Mouse (Mus musculus) left cerebral cortex, adult 18-20 months (tissue): ENCODE data around the gene Hkdc1. TPM values are rescaled to one million over a fixed set of nuclear protein-coding genes. Genes with fewer than 3 reads are reported as not detected.

ENCODE experiments used
- total RNA-seq, 2 experiments: library from RNA; stranded (reverse); gene quantifications; 2 replicates each; pipeline ENCODE4 v1.2.3; 2021

Gene Hkdc1
- total RNA-seq, 2 experiments from 2014 or later, result 5.9 to 7.2 TPM

Other genes with a start within 250 kb of the Hkdc1 start
- 1 to 10 TPM; 8.3 to 9.0 TPM for gene Tspan15, start 191.2 kb downstream of the Hkdc1 start, total RNA-seq
- under 1 TPM; 0.23 to 0.30 TPM for gene Tacr2, start 170.1 kb downstream of the Hkdc1 start, total RNA-seq
- 100 to 1,000 TPM; 311 to 318 TPM for gene Hk1, start 42.6 kb downstream of the Hkdc1 start, total RNA-seq
- gene 4930507D05Rik, start 27.0 kb upstream of the Hkdc1 start, total RNA-seq, result 1 to 10 TPM in 1 of 2 experiments, under 1 TPM in 1; 0.72 to 1.3 TPM
- gene Supv3l1, start 27.2 kb upstream of the Hkdc1 start, total RNA-seq, result 10 to 100 TPM; 22.0 to 23.7 TPM
- 10 to 100 TPM; 49.5 to 51.0 TPM for gene Vps26a, start 64.3 kb upstream of the Hkdc1 start, total RNA-seq
- 10 to 100 TPM in 1 of 2 experiments, 1 to 10 TPM in 1; 8.0 to 10.0 TPM for gene Srgn, start 105.0 kb upstream of the Hkdc1 start, total RNA-seq
- gene Kif1bp, start 156.0 kb upstream of the Hkdc1 start, total RNA-seq, result 100 to 1,000 TPM; 179 to 185 TPM
- 10 to 100 TPM; 21.1 to 21.3 TPM for gene Ddx21, start 179.8 kb upstream of the Hkdc1 start, total RNA-seq
- gene Ddx50, start 228.7 kb upstream of the Hkdc1 start, total RNA-seq, result 100 to 1,000 TPM in 1 of 2 experiments, 10 to 100 TPM in 1; 89.0 to 101 TPM